Mouse (Mus musculus): ENCODE results near the gene Slc9a1.
A peak's percentile ranks its signal among the peaks of the same experiment; 100 is the strongest.

Slc9a1 gene

GRCm38 (mm10) chr4:133442194-133442593 is 72.7 kb downstream of the Slc9a1 start:
- no peak for DNase-seq

- no peak for DNase-seq
Measured at GRCm38 (mm10) chr4:133443085-133443484, 73.6 kb downstream of the Slc9a1 start.

GRCm38 (mm10) chr4:133445727-133446126 is 76.2 kb downstream of the Slc9a1 start:
- no peak for DNase-seq

- no peak for DNase-seq
Measured at GRCm38 (mm10) chr4:133447366-133447765, 77.9 kb downstream of the Slc9a1 start.

- DNase-seq, result no peak
Measured at GRCm38 (mm10) chr4:133447967-133448366, 78.5 kb downstream of the Slc9a1 start.

GRCm38 (mm10) chr4:133448708-133449388 is 79.3 kb downstream of the Slc9a1 start:
- DNase-seq, result no peak

- DNase-seq, result no peak
Measured at GRCm38 (mm10) chr4:133449726-133450125, 80.2 kb downstream of the Slc9a1 start.

GRCm38 (mm10) chr4:133451536-133451935 is 82.0 kb downstream of the Slc9a1 start:
- peak; percentile 62 for DNase-seq

- no peak for DNase-seq
Measured at GRCm38 (mm10) chr4:133452433-133452832, 82.9 kb downstream of the Slc9a1 start.

- no peak for DNase-seq
Measured at GRCm38 (mm10) chr4:133458044-133458443, 88.5 kb downstream of the Slc9a1 start.

GRCm38 (mm10) chr4:133460006-133460405 is 90.5 kb downstream of the Slc9a1 start:
- DNase-seq, result no peak

- DNase-seq, result no peak
Measured at GRCm38 (mm10) chr4:133460796-133461325, 91.4 kb downstream of the Slc9a1 start.

GRCm38 (mm10) chr4:133461362-133461761 is 91.9 kb downstream of the Slc9a1 start:
- no peak for DNase-seq

GRCm38 (mm10) chr4:133463184-133463583 is 93.7 kb downstream of the Slc9a1 start:
- DNase-seq, result no peak

- peak; percentile 80 for DNase-seq
Measured at GRCm38 (mm10) chr4:133468080-133468479, 98.6 kb downstream of the Slc9a1 start.

- DNase-seq, result no peak
Measured at GRCm38 (mm10) chr4:133469122-133469521, 99.6 kb downstream of the Slc9a1 start.

GRCm38 (mm10) chr4:133471135-133471821 is 101.8 kb downstream of the Slc9a1 start:
- no peak for DNase-seq
